ENCODE assay signal across 14 mouse cellular contexts in genomic region chr17:84137393-84138171, GRCm38 (mm10). TPM values are rescaled to one million over a fixed set of nuclear protein-coding genes. Genes with fewer than 3 reads are reported as not detected.
DNase-seq lines count a peak whose midpoint lies in the region; ATAC-seq and TF ChIP-seq lines count a peak whose summit lies in the region.
"Had no signal": no experiment of that assay in that cellular context is flagged by ENCODE, and none has a peak within 500 bp of the region (broad histone marks: within the 10 kb centered on the region; RNA-seq: fewer than 3 reads in every experiment).

No protein-coding gene starts in this region.

- H3K9ac ChIP-seq in heart, embryonic 13.5 days = no peak overlapping the region
- no peak overlapping the region for H3K9ac ChIP-seq in heart, embryonic 11.5 days (ENCODE audit: low read depth, low read length)
- H3K9ac ChIP-seq in liver, postnatal 0 days (replicated peaks) = no peak overlapping the region
- H3K9ac ChIP-seq: lung, embryonic 14.5 days; midbrain, embryonic 12.5 days had no signal

- no peak overlapping the region for H3K4me3 ChIP-seq in heart, embryonic 13.5 days
- H3K4me3 ChIP-seq in heart, embryonic 11.5 days (ENCODE audit: low read depth, low read length) = no peak overlapping the region
- 0 out of 2 replicates have a peak overlapping the region, but pooled peaks have one; percentile 15 for H3K4me3 ChIP-seq in liver, postnatal 0 days (ENCODE audit: low read depth, low read length)
- H3K4me3 ChIP-seq: midbrain, embryonic 12.5 days had no signal

- no peak for TF ChIP-seq CTCF in liver, postnatal 0 days (IDR thresholded peaks at IDR 0.05; ENCODE audit: low read depth)

- no peak for ATAC-seq in heart, embryonic 13.5 days (ENCODE audit: extremely low read depth, insufficient number of reproducible peaks, low FRiP score, low TSS enrichment)
- no peak for ATAC-seq in heart, embryonic 11.5 days (replicated peaks; ENCODE audit: insufficient number of reproducible peaks, low FRiP score, low TSS enrichment)
- ATAC-seq in liver, postnatal 0 days = no peak
- ATAC-seq: forebrain, embryonic 14.5 days had no signal

- no peaks in the 10 kb centered on the region for H3K36me3 ChIP-seq in heart, embryonic 13.5 days
- no peaks in the 10 kb centered on the region for H3K36me3 ChIP-seq in heart, embryonic 11.5 days (ENCODE audit: control insufficient read depth, insufficient read depth, low read length)
- H3K36me3 ChIP-seq in liver, postnatal 0 days (replicated peaks; ENCODE audit: insufficient read depth, low read length) = no peaks in the 10 kb centered on the region
- H3K36me3 ChIP-seq: midbrain, embryonic 12.5 days had no signal

- peak overlapping the region; percentile 15 for H3K4me2 ChIP-seq in heart, embryonic 13.5 days
- H3K4me2 ChIP-seq in heart, embryonic 11.5 days = no peak overlapping the region
- H3K4me2 ChIP-seq in liver, postnatal 0 days (ENCODE audit: low read depth, low read length) = peak overlapping the region; percentile 56
- H3K4me2 ChIP-seq: lung, embryonic 14.5 days; midbrain, embryonic 12.5 days had no signal

- 84% methylated on average over 11 of the region's 11 CpGs for WGBS in heart, embryonic 13.5 days
- 93% methylated on average over 11 of the region's 11 CpGs for WGBS in heart, embryonic 11.5 days (ENCODE audit: insufficient replicate concordance)
- WGBS in liver, postnatal 0 days (ENCODE audit: insufficient replicate concordance) = 72% methylated on average over 11 of the region's 11 CpGs

- H3K4me1 ChIP-seq in heart, embryonic 13.5 days = peaks cover 52% of the 10 kb centered on the region
- H3K4me1 ChIP-seq in heart, embryonic 11.5 days (ENCODE audit: control insufficient read depth, insufficient read depth, low read length) = peaks cover 29% of the 10 kb centered on the region
- H3K4me1 ChIP-seq in liver, postnatal 0 days (ENCODE audit: insufficient read depth) = peaks cover 56% of the 10 kb centered on the region
- H3K4me1 ChIP-seq: midbrain, embryonic 12.5 days had no signal

- H3K27me3 ChIP-seq in heart, embryonic 13.5 days (replicated peaks) = peaks cover 14% of the 10 kb centered on the region; the same call in 1 of the 2 replicates
- no peaks in the 10 kb centered on the region for H3K27me3 ChIP-seq in heart, embryonic 11.5 days (ENCODE audit: control insufficient read depth, insufficient read depth, low read length)
- no peaks in the 10 kb centered on the region for H3K27me3 ChIP-seq in liver, postnatal 0 days (ENCODE audit: insufficient read depth, low read length)

- H3K9me3 ChIP-seq in heart, embryonic 13.5 days = no peaks in the 10 kb centered on the region
- no peaks in the 10 kb centered on the region for H3K9me3 ChIP-seq in heart, embryonic 11.5 days (replicated peaks; ENCODE audit: control insufficient read depth, low read length)
- no peaks in the 10 kb centered on the region for H3K9me3 ChIP-seq in liver, postnatal 0 days (ENCODE audit: low read length)
- H3K9me3 ChIP-seq: midbrain, embryonic 12.5 days had no signal

- TF ChIP-seq EP300 in liver, postnatal 0 days (IDR thresholded peaks at IDR 0.05; ENCODE audit: low read depth) = no peak

- peak; percentile 87 for DNase-seq in kidney, adult 11 months
- DNase-seq in kidney, postnatal 25 days = peak; percentile 75 to 91
- no peak for DNase-seq in liver, postnatal 0 days
- DNase-seq in thymus, adult 18-20 months = no peak
- no peak for DNase-seq in MN1 (ENCODE audit: low spot score)
- DNase-seq in Muller cell, postnatal 12 days (ENCODE audit: inconsistent ontology term) = no peak
- DNase-seq: adrenal gland, postnatal 36 days; cerebellum, postnatal 36 days; gastrocnemius, postnatal 14 days; lung, embryonic 14.5 days had no signal

- H3K27ac ChIP-seq in heart, embryonic 13.5 days (replicated peaks) = no peak overlapping the region
- H3K27ac ChIP-seq in heart, embryonic 11.5 days (ENCODE audit: low read depth, low read length) = no peak overlapping the region
- H3K27ac ChIP-seq in liver, postnatal 0 days (ENCODE audit: low read depth) = peak overlapping the region; percentile 65
- H3K27ac ChIP-seq: midbrain, embryonic 12.5 days had no signal

RNA-seq across cellular contexts. Expression of gene Zfp36l2, which starts 50.2 kb away (rescaled TPM):
- polyA plus RNA-seq in heart, embryonic 13.5 days (2015; fragmentation: Nextera tagmentation; extraction: Ambion mirVana) = 5.6 and 6.2 TPM in 2 replicates
- polyA plus RNA-seq in heart, embryonic 11.5 days (2014; fragmentation: Nextera tagmentation; extraction: Ambion mirVana) = 8.0 and 9.6 TPM in 2 replicates
- 7.6 and 7.7 TPM in 2 replicates for polyA plus RNA-seq in liver, postnatal 0 days (2015; fragmentation: Nextera tagmentation; extraction: Ambion mirVana)

Comparison
In these comparisons a context has a peak if more than half of its experiments do, and no peak if none do; other contexts are left out.
1. DNase-seq: peak in kidney, adult 11 months (single experiment) and kidney, postnatal 25 days (2 of 2); none in liver, postnatal 0 days (single experiment), thymus, adult 18-20 months (0 of 2), MN1 (single experiment) and Muller cell, postnatal 12 days (single experiment).